Mouse (Mus musculus) limb, embryonic 11.5 days (tissue): ENCODE results near the gene Tenm3. TPM values are rescaled to one million over a fixed set of nuclear protein-coding genes. Genes with fewer than 3 reads are reported as not detected.

ENCODE experiments used
- ATAC-seq: fragments of 200-750 bp; cut with Nextera tagmentation; 2 replicates; pipeline ENCODE4 v1.8.0; 2017; ENCODE audit warnings: low read depth; ENCODE audit not compliant: insufficient number of reproducible peaks, low FRiP score, low TSS enrichment
- DNase-seq: peaks from one replicate; pipeline ENCODE4 v3.0.0-alpha.2; 2015; ENCODE audit warnings: low spot score
- H3K27ac ChIP-seq: fragments of 300-500 bp; sonication (generic); replicated peaks from 2 replicates; pipeline ENCODE4 v1.5.1; 2014; ENCODE audit warnings: low read depth, mild to moderate bottlenecking, low read length
- H3K27me3 ChIP-seq: fragments of 300-500 bp; sonication (generic); 2 replicates; pipeline ENCODE4 v1.6.1; 2014; ENCODE audit warnings: mild to moderate bottlenecking, low read length, mixed read lengths; ENCODE audit not compliant: control insufficient read depth, insufficient read depth
- H3K36me3 ChIP-seq: fragments of 300-500 bp; sonication (generic); 2 replicates; pipeline ENCODE4 v1.6.1; 2014; ENCODE audit warnings: mild to moderate bottlenecking, low read length, moderate library complexity, mixed read lengths; ENCODE audit not compliant: control insufficient read depth, insufficient read depth
- H3K4me1 ChIP-seq: fragments of 300-500 bp; sonication (generic); 2 replicates; pipeline ENCODE4 v1.6.1; 2014; ENCODE audit warnings: low read length, mixed read lengths; ENCODE audit not compliant: control insufficient read depth, insufficient read depth
- H3K4me2 ChIP-seq: fragments of 300-500 bp; sonication (generic); 2 replicates; pipeline ENCODE4 v1.6.1; 2014; ENCODE audit warnings: low read depth, mild to moderate bottlenecking, moderate library complexity; ENCODE audit not compliant: severe bottlenecking
- H3K4me3 ChIP-seq: fragments of 300-500 bp; sonication (generic); 2 replicates; pipeline ENCODE4 v1.5.1; 2014; ENCODE audit warnings: low read depth, low read length
- H3K9ac ChIP-seq: fragments of 300-500 bp; sonication (generic); 2 replicates; pipeline ENCODE4 v1.6.1; 2014; ENCODE audit warnings: mild to moderate bottlenecking, low read length
- H3K9me3 ChIP-seq: fragments of 300-500 bp; sonication (generic); 2 replicates; pipeline ENCODE4 v1.6.1; 2016; ENCODE audit warnings: low read length; ENCODE audit not compliant: control insufficient read depth
- WGBS: fragments of 180-500 bp; shearing (Covaris S2); extraction: QIAGEN DNeasy Blood & Tissue Kit; methylation state at CpG from one replicate; pipeline ENCODE4 v1.1.7; 2014; 5-methylcytosine and 5-hydroxymethylcytosine counted together
- polyA plus RNA-seq: library from polyadenylated mRNA; unstranded; fragments of >200 nt; fragmentation: Nextera tagmentation; extraction: Ambion mirVana; gene quantifications from 2 replicates; pipeline ENCODE4 v1.2.1, GENCODE M21; 2014

Gene Tenm3
- polyA plus RNA-seq, 1 experiment from 2014 or later, result 52.1 TPM

- Histone ChIP-seq H3K36me3 (no peaks in the 10 kb centered on the region), H3K4me2 (no peak overlapping the region), H3K4me1 (peaks cover 14% of the 10 kb centered on the region), H3K9me3 (no peaks in the 10 kb centered on the region), H3K27ac (no peak overlapping the region), H3K27me3 (no peaks in the 10 kb centered on the region), H3K4me3 (no peak overlapping the region), H3K9ac (no peak overlapping the region)
- 94% methylated on average over 14 of the region's 14 CpGs for WGBS
- DNase-seq, result no peak
- ATAC-seq, result no peak
Observed at GRCm38 (mm10) chr8:48511137-48511536, 332.6 kb downstream of the Tenm3 start.

DNA sequence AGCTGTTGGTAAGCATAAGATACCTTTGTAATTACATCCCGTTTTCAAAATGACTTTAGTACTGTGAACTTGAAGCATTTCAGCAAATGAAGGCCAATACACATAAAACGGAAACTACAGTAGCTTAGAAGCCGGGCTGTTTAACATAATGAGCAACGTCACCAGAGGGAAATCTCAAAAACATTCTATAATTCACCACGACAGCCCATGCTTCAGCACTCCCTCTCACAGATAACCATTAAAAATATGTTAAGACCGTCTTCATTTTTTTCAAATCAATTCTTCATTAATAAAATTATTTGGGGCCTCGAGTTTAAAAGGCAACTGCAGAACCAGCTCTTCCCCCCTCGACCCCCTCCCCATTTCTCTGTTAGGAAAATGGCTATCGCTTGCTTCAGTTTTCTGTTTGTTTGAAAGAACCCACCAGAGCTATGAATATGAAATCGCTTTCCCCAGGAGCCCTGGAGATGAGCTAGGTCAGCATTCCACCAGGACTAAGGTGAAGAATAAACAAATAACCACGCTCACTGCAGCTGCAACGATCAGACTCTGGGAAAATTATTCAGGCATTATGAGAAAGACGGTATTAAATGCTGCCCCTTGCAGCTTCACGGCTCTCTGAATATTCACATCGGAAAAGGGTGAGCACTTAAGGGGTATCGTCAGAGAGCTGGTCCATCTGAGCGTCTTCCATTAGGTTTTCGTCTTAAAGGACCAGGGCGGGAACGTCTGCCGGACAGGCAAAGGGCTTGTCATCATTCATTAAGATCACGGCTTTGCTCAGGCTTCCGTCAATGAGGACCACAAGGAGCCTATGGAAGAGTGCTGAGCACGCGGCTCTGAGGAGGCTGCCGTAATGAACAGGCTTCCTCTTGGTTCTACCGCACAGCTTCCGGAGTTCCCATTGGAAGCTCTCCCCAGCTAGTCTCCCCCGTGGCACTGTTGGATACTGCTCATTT, 334.8 kb downstream of the Tenm3 start:
- no peaks in the 10 kb centered on the region for H3K27me3 ChIP-seq
- H3K4me1 ChIP-seq, result peaks cover 14% of the 10 kb centered on the region
- H3K27ac ChIP-seq, result no peak overlapping the region
- DNase-seq (no peak), ATAC-seq (no peak)
- no peaks in the 10 kb centered on the region for H3K9me3 ChIP-seq
- H3K4me2 ChIP-seq, result no peak overlapping the region; the same call in 1 of the 2 replicates
- no peak overlapping the region for H3K4me3 ChIP-seq
- H3K36me3 ChIP-seq, result no peaks in the 10 kb centered on the region
- WGBS, result 54% methylated on average over 29 of the region's 29 CpGs
- no peak overlapping the region for H3K9ac ChIP-seq

- DNase-seq, result no peak
- H3K36me3 ChIP-seq, result no peaks in the 10 kb centered on the region
- no peaks in the 10 kb centered on the region for H3K9me3 ChIP-seq
- H3K4me3 ChIP-seq, result no peak overlapping the region
- ATAC-seq, result 0 out of 2 replicates have a peak, but pooled peaks have one; percentile 60
- no peaks in the 10 kb centered on the region for H3K27me3 ChIP-seq
- H3K4me2 ChIP-seq, result no peak overlapping the region
- 0 out of 2 replicates have a peak overlapping the region, but pooled peaks have one; percentile 21 for H3K27ac ChIP-seq
- 56% methylated on average over 10 of the region's 10 CpGs for WGBS
- H3K4me1 ChIP-seq, result peaks cover 14% of the 10 kb centered on the region
- no peak overlapping the region for H3K9ac ChIP-seq
Observed at GRCm38 (mm10) chr8:48507719-48508501, 335.8 kb downstream of the Tenm3 start.

- no peak for DNase-seq
- no peaks in the 10 kb centered on the region for H3K36me3 ChIP-seq
Observed at GRCm38 (mm10) chr8:48492491-48492890, 351.3 kb downstream of the Tenm3 start.

GRCm38 (mm10) chr8:48490635-48491165, 353.1 kb downstream of the Tenm3 start:
- DNase-seq (no peak), ATAC-seq (no peak)
- H3K36me3 ChIP-seq, result no peaks in the 10 kb centered on the region
- no peak overlapping the region for H3K27ac ChIP-seq
- H3K4me2 ChIP-seq, result no peak overlapping the region
- H3K9me3 ChIP-seq, result no peaks in the 10 kb centered on the region
- no peak overlapping the region for H3K4me3 ChIP-seq
- WGBS, result 81% methylated on average over 6 of the region's 6 CpGs
- H3K27me3 ChIP-seq, result no peaks in the 10 kb centered on the region
- no peak overlapping the region for H3K9ac ChIP-seq
- H3K4me1 ChIP-seq, result peaks cover 10% of the 10 kb centered on the region; the same call in 1 of the 2 replicates

More at GRCm38 (mm10) chr8:48492491-48492890, 351.3 kb downstream of the Tenm3 start:
- H3K9ac ChIP-seq, result no peak overlapping the region
- H3K4me3 ChIP-seq, result no peak overlapping the region
- no peaks in the 10 kb centered on the region for H3K9me3 ChIP-seq
- no peak for ATAC-seq
- WGBS, result 86% methylated on average over 5 of the region's 5 CpGs
- no peak overlapping the region for H3K27ac ChIP-seq
- no peaks in the 10 kb centered on the region for H3K27me3 ChIP-seq
- H3K4me2 ChIP-seq, result no peak overlapping the region
- peaks cover 10% of the 10 kb centered on the region; the same call in 1 of the 2 replicates for H3K4me1 ChIP-seq

- Histone ChIP-seq H3K9me3 (no peaks in the 10 kb centered on the region), H3K4me2 (no peak overlapping the region), H3K36me3 (no peaks in the 10 kb centered on the region), H3K4me3 (no peak overlapping the region), H3K9ac (no peak overlapping the region), H3K27me3 (no peaks in the 10 kb centered on the region), H3K4me1 (peaks cover 10% of the 10 kb centered on the region; the same call in 1 of the 2 replicates), H3K27ac (no peak overlapping the region)
- DNase-seq (no peak), ATAC-seq (peak; percentile 57; the same call in 1 of the 2 replicates)
- 76% methylated on average over 18 of the region's 18 CpGs for WGBS
Observed at GRCm38 (mm10) chr8:48489936-48490634, 353.7 kb downstream of the Tenm3 start.

DNA sequence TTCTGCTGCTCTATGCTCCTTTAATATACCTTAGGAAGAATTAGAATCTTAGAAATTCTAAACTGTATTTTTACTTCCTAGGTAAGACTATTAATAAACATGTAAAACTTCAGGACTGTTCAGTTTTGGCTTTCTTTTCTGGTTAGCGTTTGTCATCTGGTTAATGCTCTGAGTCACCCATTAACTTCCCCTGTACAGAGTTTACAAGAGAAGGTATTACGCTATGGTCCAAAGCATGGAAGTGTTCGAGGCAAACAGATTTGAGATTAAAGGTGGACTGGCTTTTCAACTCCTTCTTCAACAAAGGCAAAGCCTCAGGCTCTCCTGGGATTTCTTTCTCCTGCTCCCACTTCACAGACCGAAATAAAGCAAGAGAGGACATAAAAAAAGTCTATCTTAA, 354.3 kb downstream of the Tenm3 start:
- no peak for DNase-seq
- Histone ChIP-seq H3K36me3 (no peaks in the 10 kb centered on the region), H3K4me3 (no peak overlapping the region), H3K4me1 (peaks cover 10% of the 10 kb centered on the region; the same call in 1 of the 2 replicates), H3K9ac (no peak overlapping the region), H3K27ac (no peak overlapping the region), H3K4me2 (no peak overlapping the region), H3K27me3 (no peaks in the 10 kb centered on the region), H3K9me3 (no peaks in the 10 kb centered on the region)
- 61% methylated on average over 4 of the region's 4 CpGs for WGBS
- no peak for ATAC-seq
